Mouse (Mus musculus): ENCODE measurements around the gene Plppr3.
"Not testable (repeated sequence)": the region's sequence is repeated elsewhere in the genome, so short reads cannot be mapped to it uniquely, and the experiment has no call there.

The Plppr3 gene

GRCm38 (mm10) chr10:79906712-79907111 lies 32.3 kb upstream of the Plppr3 start:
- in situ Hi-C loops (cut with MboI; ENCODE audit: low sequenced_read_pairs) = no loop called here

DNA sequence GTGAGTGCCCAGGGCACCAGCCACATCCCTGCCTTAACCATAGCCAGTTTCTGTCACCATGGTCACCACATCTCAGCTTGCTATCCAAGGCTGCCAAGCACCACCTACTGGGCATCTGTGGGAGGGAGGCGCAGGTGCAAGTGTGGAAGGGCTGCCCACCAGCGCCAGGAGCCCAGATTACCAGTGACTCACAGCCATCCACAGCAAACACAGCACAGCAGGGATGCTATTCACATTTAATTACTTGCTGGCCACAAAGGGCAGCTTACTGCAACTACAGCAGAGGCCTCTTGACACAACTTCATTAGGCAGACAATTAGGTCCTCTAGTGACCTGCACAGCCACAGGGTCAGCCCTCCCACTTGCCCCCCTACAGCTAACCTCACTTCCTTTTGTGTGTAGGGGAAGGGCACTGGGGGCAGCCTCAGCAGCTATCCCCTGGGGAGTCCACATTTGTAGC lies 26.5 kb upstream of the Plppr3 start:
- in situ Hi-C loops (cut with MboI; ENCODE audit: low sequenced_read_pairs) = no loop called here

- in situ Hi-C loops (cut with MboI; ENCODE audit: low sequenced_read_pairs) = no loop called here
Observed at GRCm38 (mm10) chr10:79897316-79898245, 23.1 kb upstream of the Plppr3 start.

DNA sequence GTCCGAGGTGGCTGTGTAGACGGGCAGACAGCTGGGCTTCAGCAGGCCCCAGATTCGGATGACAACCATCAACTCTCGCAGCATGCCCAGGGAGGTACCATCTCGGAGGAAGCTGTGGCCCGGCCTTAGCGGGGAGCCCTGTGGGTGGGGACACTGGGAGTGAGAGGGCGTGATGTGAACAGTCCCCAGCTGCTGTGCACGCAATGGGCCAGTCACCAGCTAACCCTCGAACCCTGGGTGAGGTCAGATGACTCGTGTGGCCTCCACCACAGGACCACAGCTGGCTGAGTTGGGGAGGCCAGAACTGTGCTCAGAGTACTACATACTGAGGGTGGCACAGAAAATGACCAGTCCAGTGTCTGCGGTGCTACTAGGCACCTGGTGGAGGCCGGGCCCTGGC lies 22.4 kb upstream of the Plppr3 start:
- in situ Hi-C loops (cut with MboI; ENCODE audit: low sequenced_read_pairs) = no loop called here

DNA sequence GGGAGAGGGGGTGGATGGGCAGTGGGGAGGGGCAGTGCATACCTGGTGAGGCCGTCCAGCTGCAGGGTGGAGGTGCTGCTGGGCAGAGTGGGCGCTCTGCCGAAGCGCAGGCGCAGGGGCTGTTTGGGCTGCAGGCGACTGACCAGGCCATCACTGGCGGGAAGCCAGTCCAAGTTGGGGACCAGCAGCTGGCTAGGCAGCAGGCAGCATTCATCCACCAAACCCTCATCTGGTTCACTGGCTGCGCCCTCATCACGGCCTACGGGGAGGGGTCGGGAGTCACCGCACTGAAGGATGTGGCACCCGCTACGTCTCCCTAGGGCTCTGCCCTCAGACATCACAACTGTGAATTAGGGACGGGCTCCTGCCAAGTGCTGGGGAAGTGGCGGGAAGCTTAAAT lies 21.9 kb upstream of the Plppr3 start:
- in situ Hi-C loops (cut with MboI; ENCODE audit: low sequenced_read_pairs) = no loop called here

- in situ Hi-C loops (cut with MboI; ENCODE audit: low sequenced_read_pairs) = not testable (repeated sequence)
Observed at GRCm38 (mm10) chr10:79892451-79893118, 18.2 kb upstream of the Plppr3 start.

- in situ Hi-C loops (cut with MboI; ENCODE audit: low sequenced_read_pairs) = no loop called here
Observed at GRCm38 (mm10) chr10:79890670-79891069, 16.2 kb upstream of the Plppr3 start, which contains the start of gene Cfd. Cfd (plus strand) TSS chr10:79890853.

DNA sequence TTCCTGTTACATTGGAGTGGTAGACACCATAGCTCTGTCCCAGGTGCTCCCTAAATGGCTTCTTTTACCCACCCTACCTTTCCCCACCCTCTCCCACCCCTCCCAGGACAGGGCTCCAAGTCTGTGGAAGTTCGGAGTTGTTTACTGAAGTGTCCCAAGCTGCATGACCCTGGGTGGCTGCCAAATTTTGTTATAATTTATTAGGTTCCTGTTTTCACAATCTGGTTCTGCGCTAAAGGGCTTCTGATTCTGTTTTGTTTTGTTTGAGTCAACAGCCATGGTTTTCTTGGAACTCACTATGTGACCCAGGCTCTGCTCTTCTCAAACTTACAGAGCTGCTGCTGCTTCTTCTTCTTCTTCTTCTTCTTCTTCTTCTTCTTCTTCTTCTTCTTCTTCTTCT lies 15.0 kb upstream of the Plppr3 start:
- in situ Hi-C loops (cut with MboI; ENCODE audit: low sequenced_read_pairs) = no loop called here

DNA sequence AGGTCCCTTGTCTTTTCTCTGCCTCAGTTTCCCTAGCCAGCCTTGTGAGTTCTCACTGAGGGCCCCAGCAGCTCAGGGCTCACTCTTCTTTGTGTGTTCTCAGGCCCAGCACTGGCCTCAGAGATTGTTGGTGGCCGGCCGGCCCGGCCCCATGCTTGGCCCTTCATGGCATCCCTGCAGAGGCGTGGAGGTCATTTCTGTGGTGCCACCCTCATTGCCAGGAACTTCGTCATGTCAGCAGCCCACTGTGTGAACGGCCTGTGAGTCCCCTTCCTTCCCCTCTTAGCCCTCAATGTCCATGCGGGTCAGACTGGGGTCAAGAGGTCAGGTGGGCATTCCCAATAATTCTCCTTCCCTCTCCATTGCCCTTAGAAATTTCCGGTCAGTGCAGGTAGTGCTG lies 12.2 kb upstream of the Plppr3 start:
- in situ Hi-C loops (cut with MboI; ENCODE audit: low sequenced_read_pairs) = no loop called here

DNA sequence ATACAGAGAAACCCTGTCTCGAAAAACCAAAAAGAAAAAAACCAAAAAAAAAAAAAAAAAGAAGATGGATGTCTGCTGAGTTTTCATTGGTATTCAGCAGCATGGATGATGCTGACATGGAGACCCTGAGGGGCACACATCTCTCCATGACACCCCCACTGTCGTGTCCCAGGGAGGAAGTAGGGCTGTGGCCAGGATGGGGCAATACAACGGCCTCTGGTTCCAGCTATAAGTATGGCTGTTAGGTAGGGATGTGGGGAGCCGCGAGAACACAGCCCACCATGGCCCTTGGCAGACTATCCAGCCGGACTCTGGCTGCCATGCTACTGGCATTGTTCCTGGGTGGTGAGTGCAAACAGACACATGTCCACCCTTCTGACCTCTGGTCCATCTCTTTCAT lies 11.6 kb upstream of the Plppr3 start, which contains the start of gene Elane:
Elane (plus strand) TSS at position 194 of the 400 bp plus-strand sequence.
- in situ Hi-C loops (cut with MboI; ENCODE audit: low sequenced_read_pairs) = no loop called here

DNA sequence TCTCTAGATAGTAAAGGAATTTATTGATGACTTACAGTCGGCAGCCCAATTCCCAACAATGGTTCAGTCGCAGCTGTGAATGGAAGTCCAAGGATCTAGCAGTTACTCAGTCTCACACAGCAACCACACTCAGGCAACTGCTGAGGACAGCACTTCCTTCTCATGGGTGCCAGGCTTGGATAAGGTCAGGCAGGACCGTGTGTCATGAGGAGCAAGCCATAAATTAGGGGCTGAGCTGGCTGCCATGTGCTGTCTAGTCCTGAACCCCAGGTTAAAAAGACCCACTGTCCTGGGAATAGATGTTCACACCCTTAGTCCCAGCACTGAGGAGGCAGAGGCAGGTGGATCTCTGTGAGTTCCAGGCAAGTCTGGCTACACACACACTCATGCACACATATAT lies 10.5 kb upstream of the Plppr3 start:
- in situ Hi-C loops (cut with MboI; ENCODE audit: low sequenced_read_pairs) = not testable (repeated sequence)

GRCm38 (mm10) chr10:79884446-79884845 lies 10.0 kb upstream of the Plppr3 start:
- in situ Hi-C loops (cut with MboI; ENCODE audit: low sequenced_read_pairs) = no loop called here

- in situ Hi-C loops (cut with MboI; ENCODE audit: low sequenced_read_pairs) = no loop called here
Observed at GRCm38 (mm10) chr10:79883297-79884084, 9.1 kb upstream of the Plppr3 start.

- in situ Hi-C loops (cut with MboI; ENCODE audit: low sequenced_read_pairs) = no loop called here
Observed at GRCm38 (mm10) chr10:79881981-79882380, 7.5 kb upstream of the Plppr3 start.

DNA sequence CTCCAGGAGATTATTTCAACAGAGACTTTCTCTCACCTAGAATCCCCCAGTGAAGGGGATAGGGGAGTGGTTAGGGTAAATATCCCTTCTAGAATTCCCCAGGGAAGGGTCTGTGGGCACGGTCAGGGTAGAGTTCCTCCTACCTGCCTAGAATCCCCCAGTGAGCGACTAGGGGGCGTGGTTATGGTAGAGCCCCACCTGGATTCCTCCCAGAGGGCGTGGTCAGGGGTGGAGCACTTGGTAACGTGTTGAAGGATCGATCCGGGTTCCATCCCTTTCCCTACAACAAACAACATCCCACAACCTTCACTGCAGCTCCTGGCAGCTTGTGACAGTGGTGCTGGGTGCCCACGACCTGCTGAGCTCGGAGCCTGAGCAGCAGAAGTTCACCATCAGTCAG lies 6.3 kb upstream of the Plppr3 start:
- in situ Hi-C loops (cut with MboI; ENCODE audit: low sequenced_read_pairs) = no loop called here

DNA sequence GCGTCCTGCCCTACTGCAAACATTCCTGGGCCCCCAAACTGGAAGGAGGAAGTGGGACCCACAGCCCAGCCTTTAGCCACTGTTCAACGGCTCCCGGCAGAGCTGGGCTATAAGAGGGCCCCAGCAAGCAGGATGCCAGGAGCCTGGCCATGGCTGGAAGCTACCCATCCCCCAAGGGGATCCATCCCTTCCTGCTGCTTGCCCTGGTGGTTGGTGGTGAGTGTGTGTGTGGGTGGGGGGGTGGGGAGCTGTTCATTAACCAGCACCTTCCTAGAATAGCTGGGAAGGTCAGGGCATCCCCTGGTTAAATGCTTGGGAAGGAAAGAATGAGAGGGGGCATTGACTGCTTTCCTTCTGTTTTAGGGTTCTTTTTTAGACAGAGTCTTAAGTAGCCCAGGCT lies 5.1 kb upstream of the Plppr3 start:
- in situ Hi-C loops (cut with MboI; ENCODE audit: low sequenced_read_pairs) = no loop called here

DNA sequence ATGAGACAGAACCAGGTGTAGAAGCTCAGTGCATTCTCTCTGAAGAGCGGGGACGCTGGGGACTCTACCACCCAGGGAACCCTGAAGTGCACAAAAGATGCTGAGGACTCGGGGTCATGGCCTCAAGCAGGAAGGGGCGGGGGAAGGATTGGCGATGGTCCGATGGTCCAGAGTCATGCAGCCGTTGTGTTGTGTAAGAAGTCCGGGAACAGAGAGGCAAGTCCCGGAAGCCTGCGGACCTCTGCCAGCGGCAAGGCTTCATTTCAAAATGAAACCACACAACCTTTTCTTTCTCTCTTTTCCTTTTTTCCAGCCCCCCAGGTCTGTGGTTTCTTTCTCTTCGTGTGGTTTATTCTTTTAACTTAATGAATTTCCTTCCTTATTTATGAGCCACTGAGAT lies 3.3 kb upstream of the Plppr3 start:
- in situ Hi-C loops (cut with MboI; ENCODE audit: low sequenced_read_pairs) = no loop called here

DNA sequence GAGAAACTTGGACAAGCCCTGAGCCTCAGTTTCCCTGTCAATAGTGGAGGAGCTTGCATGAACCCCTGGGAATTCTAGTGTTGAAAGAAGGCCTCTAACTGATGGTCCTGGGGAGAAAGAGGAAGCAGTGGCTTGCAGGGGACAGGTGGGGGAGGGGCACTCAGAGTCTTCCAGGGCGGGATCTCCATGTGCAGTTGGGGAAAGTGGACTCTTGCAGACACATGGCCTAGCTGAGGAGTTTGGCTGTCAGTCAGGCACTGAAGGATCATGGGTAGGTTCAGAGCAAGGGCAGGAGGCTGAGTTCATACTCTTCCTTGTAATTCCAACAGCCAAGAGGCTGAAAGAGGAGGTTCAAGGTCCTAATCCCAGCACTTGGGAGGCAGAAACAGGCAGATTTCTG lies 2.7 kb upstream of the Plppr3 start:
- in situ Hi-C loops (cut with MboI; ENCODE audit: low sequenced_read_pairs) = no loop called here

DNA sequence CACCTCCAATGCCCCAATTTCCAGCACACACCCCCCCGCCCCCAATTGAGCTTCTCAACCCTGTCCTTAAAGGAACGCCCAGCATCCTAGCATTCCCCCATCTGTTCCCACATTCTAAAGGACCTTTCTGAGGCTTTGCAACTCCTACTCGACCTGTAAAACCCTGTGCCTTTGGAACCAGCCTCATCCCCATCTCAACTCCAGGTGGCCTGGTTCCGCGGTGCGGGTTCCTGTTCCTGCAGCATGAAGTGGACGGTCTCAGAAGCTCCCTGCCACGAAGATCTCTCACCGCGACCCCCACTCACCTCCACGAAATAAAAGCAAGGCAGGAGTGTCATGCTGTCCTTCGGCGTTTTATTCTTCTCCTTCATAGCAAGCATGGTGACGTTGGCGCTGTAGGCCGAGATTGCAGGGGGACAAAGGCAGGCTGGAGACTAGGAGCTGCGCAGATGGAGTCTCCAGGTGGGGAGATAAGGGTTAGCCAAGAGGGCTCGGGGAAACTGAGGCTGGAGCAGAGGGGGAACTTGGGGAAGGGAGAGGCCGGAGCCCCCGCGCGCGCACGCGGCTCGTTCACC lies 632 bp downstream of the Plppr3 start:
- in situ Hi-C loops (cut with MboI; ENCODE audit: low sequenced_read_pairs) = no loop called here

DNA sequence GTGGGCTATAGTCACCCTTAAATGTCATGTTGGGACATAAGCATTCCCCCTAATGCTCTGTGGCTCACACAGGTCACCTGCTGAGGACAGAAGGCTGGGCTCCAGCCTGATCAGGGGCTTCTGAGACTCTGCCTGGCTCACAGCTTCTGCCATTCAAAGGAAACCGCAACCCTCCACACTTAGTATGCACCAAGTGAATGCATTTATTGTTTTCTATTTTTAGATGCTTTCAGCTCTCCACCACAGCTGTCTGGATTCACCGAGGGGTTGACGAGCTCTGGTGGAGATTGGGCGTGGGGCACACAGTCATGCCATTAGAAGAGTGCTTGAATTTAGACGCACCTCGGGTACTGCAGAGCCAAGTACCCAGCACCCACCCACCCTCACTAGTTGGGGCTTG lies 1.1 kb downstream of the Plppr3 start:
- in situ Hi-C loops (cut with MboI; ENCODE audit: low sequenced_read_pairs) = no loop called here

DNA sequence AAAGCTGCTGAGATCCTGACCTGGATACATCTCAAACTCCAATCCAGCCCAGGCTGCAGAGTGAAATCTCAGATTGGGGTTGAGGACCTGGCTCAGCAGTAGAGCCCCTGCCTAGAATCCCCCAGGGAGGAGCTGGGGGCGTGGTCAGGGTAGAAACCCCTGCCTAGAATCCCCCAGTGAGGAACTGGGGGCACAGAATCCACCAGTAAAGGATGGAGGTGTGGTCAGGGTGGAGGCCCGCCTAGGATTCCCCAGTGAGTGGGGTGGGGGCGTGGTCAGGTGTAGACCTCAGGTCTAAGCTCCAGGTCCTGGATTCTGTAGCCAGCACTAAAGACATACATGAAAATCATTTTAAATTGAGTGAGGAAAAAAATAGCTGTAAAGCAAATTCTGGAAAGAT lies 1.6 kb downstream of the Plppr3 start:
- in situ Hi-C loops (cut with MboI; ENCODE audit: low sequenced_read_pairs) = no loop called here

Data from CH12F3 (cell line).